Mouse (Mus musculus) heart, embryonic 16.5 days (tissue): ENCODE measurements around the gene Gli2. TPM values are rescaled to one million over a fixed set of nuclear protein-coding genes. Genes with fewer than 3 reads are reported as not detected.

Source experiments
- ATAC-seq: fragments of 200-750 bp; cut with Nextera tagmentation; replicated peaks from 2 replicates; pipeline ENCODE4 v1.8.0; 2017; ENCODE audit warnings: moderate number of reproducible peaks; ENCODE audit not compliant: insufficient read depth, low FRiP score; ENCODE audit errors: extremely low read depth
- H3K27ac ChIP-seq: fragments of 300-500 bp; sonication (generic); 2 replicates; pipeline ENCODE4 v1.5.1; 2014; ENCODE audit warnings: mild to moderate bottlenecking, low read length, control low read depth, moderate library complexity
- H3K27me3 ChIP-seq: fragments of 300-500 bp; sonication (generic); 2 replicates; pipeline ENCODE4 v1.6.1; 2014; ENCODE audit warnings: low read length, mixed read lengths; ENCODE audit not compliant: control insufficient read depth, insufficient read depth
- H3K36me3 ChIP-seq: fragments of 300-500 bp; sonication (generic); 2 replicates; pipeline ENCODE4 v1.6.1; 2014; ENCODE audit not compliant: control insufficient read depth, insufficient read depth
- H3K4me1 ChIP-seq: fragments of 300-500 bp; sonication (generic); 2 replicates; pipeline ENCODE4 v1.6.1; 2014; ENCODE audit warnings: low read length, mixed read lengths; ENCODE audit not compliant: control insufficient read depth, insufficient read depth
- H3K4me2 ChIP-seq: fragments of 300-500 bp; sonication (generic); 2 replicates; pipeline ENCODE4 v1.6.1; 2014; ENCODE audit warnings: low read depth, mild to moderate bottlenecking, control low read depth, low read length
- H3K4me3 ChIP-seq: fragments of 300-500 bp; sonication (generic); 2 replicates; pipeline ENCODE4 v1.5.1; 2014; ENCODE audit warnings: mild to moderate bottlenecking, control low read depth, low read length
- H3K9ac ChIP-seq: fragments of 300-500 bp; sonication (generic); 2 replicates; pipeline ENCODE4 v1.6.1; 2014; ENCODE audit warnings: low read length, control low read depth
- H3K9me3 ChIP-seq: fragments of 300-500 bp; sonication (generic); replicated peaks from 2 replicates; pipeline ENCODE4 v1.6.1; 2016; ENCODE audit warnings: low read length; ENCODE audit not compliant: control insufficient read depth
- WGBS: fragments of 180-500 bp; shearing (Covaris S2); extraction: QIAGEN DNeasy Blood & Tissue Kit; methylation state at CpG from one replicate; pipeline ENCODE4 v1.1.7; 2014; 5-methylcytosine and 5-hydroxymethylcytosine counted together
- polyA plus RNA-seq: library from polyadenylated mRNA; unstranded; fragments of >200 nt; fragmentation: Nextera tagmentation; extraction: Ambion mirVana; gene quantifications from 2 replicates; pipeline ENCODE4 v1.2.1, GENCODE M21; 2015

Gli2 gene
- polyA plus RNA-seq, 1 experiment from 2014 or later: 3.1 TPM

- Histone ChIP-seq H3K27me3 (peaks cover 33% of the 10 kb centered on the region), H3K9ac (no peak overlapping the region), H3K4me1 (peaks cover 21% of the 10 kb centered on the region), H3K36me3 (no peaks in the 10 kb centered on the region), H3K9me3 (no peaks in the 10 kb centered on the region), H3K27ac (no peak overlapping the region), H3K4me3 (peak overlapping the region; percentile 72), H3K4me2 (peak overlapping the region; percentile 100)
- ATAC-seq: no peak
- WGBS: 28% methylated on average over 6 of the region's 6 CpGs
Observed at GRCm38 (mm10) chr1:119054468-119054867, 1.0 kb upstream of the Gli2 start.

- Histone ChIP-seq H3K9me3 (no peaks in the 10 kb centered on the region), H3K4me2 (peak overlapping the region; percentile 100), H3K27me3 (peaks cover 38% of the 10 kb centered on the region), H3K27ac (peak overlapping the region; percentile 60; the same call in 1 of the 2 replicates), H3K4me3 (peak overlapping the region; percentile 72), H3K9ac (peak overlapping the region; percentile 74), H3K36me3 (no peaks in the 10 kb centered on the region), H3K4me1 (peaks cover 22% of the 10 kb centered on the region)
- WGBS: under 1% methylated on average over 25 of the region's 25 CpGs
- peak; percentile 35 for ATAC-seq
Observed at GRCm38 (mm10) chr1:119053872-119054354, 494 bp upstream of the Gli2 start.

- Histone ChIP-seq H3K4me2 (peak overlapping the region; percentile 100), H3K27me3 (peaks cover 41% of the 10 kb centered on the region), H3K4me3 (peak overlapping the region; percentile 72), H3K9ac (peak overlapping the region; percentile 69), H3K27ac (peak overlapping the region; percentile 26), H3K4me1 (peaks cover 23% of the 10 kb centered on the region), H3K9me3 (no peaks in the 10 kb centered on the region), H3K36me3 (no peaks in the 10 kb centered on the region)
- no peak for ATAC-seq
- under 1% methylated on average over 33 of the region's 33 CpGs for WGBS
Observed at GRCm38 (mm10) chr1:119052631-119053177, 715 bp downstream of the Gli2 start.

GRCm38 (mm10) chr1:119051938-119052551 lies 1.4 kb downstream of the Gli2 start:
- WGBS: 2% methylated on average over 21 of the region's 21 CpGs
- ATAC-seq: no peak

GRCm38 (mm10) chr1:119051192-119051937 lies 2.1 kb downstream of the Gli2 start:
- H3K4me1 ChIP-seq: peaks cover 23% of the 10 kb centered on the region
- H3K9ac ChIP-seq: peak overlapping the region; percentile 69
- peak overlapping the region; percentile 38 for H3K27ac ChIP-seq
- peak overlapping the region; percentile 72 for H3K4me3 ChIP-seq
- H3K9me3 ChIP-seq: no peaks in the 10 kb centered on the region
- peak overlapping the region; percentile 100 for H3K4me2 ChIP-seq
- H3K36me3 ChIP-seq: no peaks in the 10 kb centered on the region
- H3K27me3 ChIP-seq: peaks cover 42% of the 10 kb centered on the region
- WGBS: 9% methylated on average over 21 of the region's 21 CpGs
- ATAC-seq: no peak

More at GRCm38 (mm10) chr1:119051938-119052551, 1.4 kb downstream of the Gli2 start:
- Histone ChIP-seq H3K27ac (peak overlapping the region; percentile 26), H3K4me1 (peaks cover 23% of the 10 kb centered on the region), H3K36me3 (no peaks in the 10 kb centered on the region), H3K9me3 (no peaks in the 10 kb centered on the region), H3K4me2 (peak overlapping the region; percentile 100), H3K4me3 (peak overlapping the region; percentile 72), H3K27me3 (peaks cover 39% of the 10 kb centered on the region), H3K9ac (peak overlapping the region; percentile 69)

- Histone ChIP-seq H3K9ac (no peak overlapping the region), H3K27me3 (peaks cover 42% of the 10 kb centered on the region), H3K9me3 (no peaks in the 10 kb centered on the region), H3K27ac (no peak overlapping the region), H3K4me2 (no peak overlapping the region), H3K36me3 (no peaks in the 10 kb centered on the region), H3K4me1 (peaks cover 23% of the 10 kb centered on the region), H3K4me3 (no peak overlapping the region)
- 53% methylated on average over 10 of the region's 10 CpGs for WGBS
- no peak for ATAC-seq
Observed at GRCm38 (mm10) chr1:119049812-119050615, 3.4 kb downstream of the Gli2 start.

GRCm38 (mm10) chr1:119048988-119049387 lies 4.4 kb downstream of the Gli2 start:
- peaks cover 42% of the 10 kb centered on the region for H3K27me3 ChIP-seq
- no peaks in the 10 kb centered on the region for H3K9me3 ChIP-seq
- 33% methylated on average over 11 of the region's 11 CpGs for WGBS
- no peak overlapping the region for H3K27ac ChIP-seq
- H3K4me1 ChIP-seq: peaks cover 23% of the 10 kb centered on the region
- no peak overlapping the region for H3K4me3 ChIP-seq
- ATAC-seq: no peak
- H3K36me3 ChIP-seq: no peaks in the 10 kb centered on the region
- H3K4me2 ChIP-seq: no peak overlapping the region
- no peak overlapping the region; the same call in 1 of the 2 replicates for H3K9ac ChIP-seq

- 18% methylated on average over 6 of the region's 6 CpGs for WGBS
- Histone ChIP-seq H3K36me3 (no peaks in the 10 kb centered on the region), H3K4me2 (peak overlapping the region; percentile 95), H3K9ac (peak overlapping the region; percentile 43), H3K27me3 (peaks cover 42% of the 10 kb centered on the region), H3K4me1 (peaks cover 23% of the 10 kb centered on the region), H3K27ac (no peak overlapping the region), H3K9me3 (no peaks in the 10 kb centered on the region), H3K4me3 (peak overlapping the region; percentile 67)
- no peak for ATAC-seq
Observed at GRCm38 (mm10) chr1:119048547-119048946, 4.9 kb downstream of the Gli2 start.
